Mouse (Mus musculus): Measurements from ENCODE around the gene Capn9.

- TF ChIP-seq TAL1 (IDR thresholded peaks at IDR 0.05; ENCODE audit: low read length) (no peak), GATA1 (IDR thresholded peaks at IDR 0.05; ENCODE audit: low read length) (no peak)
Measured at GRCm38 (mm10) chr8:124662446-124663111, 86.7 kb downstream of the Capn9 start.

Data from erythroblast, embryonic 14.5 days (primary cell).